Mouse (Mus musculus): ENCODE measurements around the gene Ddx52. TPM values are rescaled to one million over a fixed set of nuclear protein-coding genes. Genes with fewer than 3 reads are reported as not detected.

Gene Ddx52
- polyA plus RNA-seq, 1 experiment = 9.0 TPM

GRCm38 (mm10) chr11:84010411-84010810, 68.5 kb downstream of the Ddx52 start:
- TF ChIP-seq CTCF (IDR thresholded peaks at IDR 0.05; ENCODE audit: borderline replicate concordance, control insufficient read depth, extremely low read depth, insufficient read depth, low read length, poor library complexity) = no peak
- no peak for TF ChIP-seq POLR2A (IDR thresholded peaks at IDR 0.05; ENCODE audit: control insufficient read depth, extremely low read depth, insufficient read depth, low read length, poor library complexity)
- H3K4me1 ChIP-seq (replicated peaks; ENCODE audit: control insufficient read depth, insufficient read depth, low read length) = peaks cover 7% of the 10 kb centered on the region
- WGBS = 97% methylated on average over 9 of the region's 9 CpGs
- H3K4me3 ChIP-seq (ENCODE audit: control insufficient read depth, insufficient read depth, low read length) = no peak overlapping the region
- H3K27ac ChIP-seq (ENCODE audit: control insufficient read depth, insufficient read depth, low read length) = no peak overlapping the region
- DNase-seq = no peak
- no peaks in the 10 kb centered on the region for H3K27me3 ChIP-seq (ENCODE audit: control insufficient read depth, insufficient read depth, low read length)
- H3K36me3 ChIP-seq (ENCODE audit: control insufficient read depth, insufficient read depth, low read length) = peaks cover 35% of the 10 kb centered on the region

GRCm38 (mm10) chr11:84011050-84011449, 69.2 kb downstream of the Ddx52 start:
- H3K36me3 ChIP-seq (ENCODE audit: control insufficient read depth, insufficient read depth, low read length) = peaks cover 31% of the 10 kb centered on the region
- TF ChIP-seq CTCF (IDR thresholded peaks at IDR 0.05; ENCODE audit: borderline replicate concordance, control insufficient read depth, extremely low read depth, insufficient read depth, low read length, poor library complexity) = no peak
- TF ChIP-seq POLR2A (IDR thresholded peaks at IDR 0.05; ENCODE audit: control insufficient read depth, extremely low read depth, insufficient read depth, low read length, poor library complexity) = no peak
- 96% methylated on average over 12 of the region's 12 CpGs for WGBS
- H3K27me3 ChIP-seq (ENCODE audit: control insufficient read depth, insufficient read depth, low read length) = no peaks in the 10 kb centered on the region
- peaks cover 7% of the 10 kb centered on the region for H3K4me1 ChIP-seq (replicated peaks; ENCODE audit: control insufficient read depth, insufficient read depth, low read length)
- H3K4me3 ChIP-seq (ENCODE audit: control insufficient read depth, insufficient read depth, low read length) = no peak overlapping the region
- no peak for DNase-seq
- no peak overlapping the region for H3K27ac ChIP-seq (ENCODE audit: control insufficient read depth, insufficient read depth, low read length)

GRCm38 (mm10) chr11:84011576-84011975, 69.7 kb downstream of the Ddx52 start:
- no peak overlapping the region for H3K27ac ChIP-seq (ENCODE audit: control insufficient read depth, insufficient read depth, low read length)
- peaks cover 26% of the 10 kb centered on the region for H3K36me3 ChIP-seq (ENCODE audit: control insufficient read depth, insufficient read depth, low read length)
- TF ChIP-seq POLR2A (IDR thresholded peaks at IDR 0.05; ENCODE audit: control insufficient read depth, extremely low read depth, insufficient read depth, low read length, poor library complexity) = no peak
- TF ChIP-seq CTCF (IDR thresholded peaks at IDR 0.05; ENCODE audit: borderline replicate concordance, control insufficient read depth, extremely low read depth, insufficient read depth, low read length, poor library complexity) = no peak
- no peak for DNase-seq
- H3K27me3 ChIP-seq (ENCODE audit: control insufficient read depth, insufficient read depth, low read length) = no peaks in the 10 kb centered on the region
- WGBS = 86% methylated on average over 2 of the region's 2 CpGs
- no peak overlapping the region for H3K4me3 ChIP-seq (ENCODE audit: control insufficient read depth, insufficient read depth, low read length)
- peaks cover 7% of the 10 kb centered on the region for H3K4me1 ChIP-seq (replicated peaks; ENCODE audit: control insufficient read depth, insufficient read depth, low read length)

Other genes starting within 250 kb of the Ddx52 start
- gene Wfdc17, start 238.1 kb upstream of the Ddx52 start, polyA plus RNA-seq (2012; rRNA removed) = 14.8 and 44.4 TPM in 2 replicates
- gene Wfdc18, start 233.0 kb upstream of the Ddx52 start, polyA plus RNA-seq (2012; rRNA removed) = 48.6 and 72.8 TPM in 2 replicates
- gene Wfdc21, start 195.1 kb upstream of the Ddx52 start, polyA plus RNA-seq (2012; rRNA removed) = 12.5 and 17.0 TPM in 2 replicates
- 35.0 and 37.2 TPM in 2 replicates for gene Heatr6, start 188.4 kb upstream of the Ddx52 start, polyA plus RNA-seq (2012; rRNA removed)
- gene Hnf1b, start 92.0 kb upstream of the Ddx52 start, polyA plus RNA-seq (2012; rRNA removed) = 0.11 and 0.13 TPM in 2 replicates
- 49.9 and 55.1 TPM in 2 replicates for gene Synrg, start 22.4 kb downstream of the Ddx52 start, polyA plus RNA-seq (2012; rRNA removed)
- 8.3 and 12.4 TPM in 2 replicates for gene Dusp14, start 127.2 kb downstream of the Ddx52 start, polyA plus RNA-seq (2012; rRNA removed)
- 6.4 and 6.7 TPM in 2 replicates for gene Tada2a, start 187.5 kb downstream of the Ddx52 start, polyA plus RNA-seq (2012; rRNA removed)
- 25.3 and 38.3 TPM in 2 replicates for gene Acaca, start 187.6 kb downstream of the Ddx52 start, polyA plus RNA-seq (2012; rRNA removed)
- gene Gm11437, start 225.4 kb downstream of the Ddx52 start, polyA plus RNA-seq (2012; rRNA removed) = not detected in 2 replicates